Mouse (Mus musculus) retina, embryonic 14.5 days (tissue): ENCODE measurements around the gene Creb3l4.
A peak's percentile ranks its signal among the peaks of the same experiment; 100 is the strongest.
"Not testable (repeated sequence)": the region's sequence is repeated elsewhere in the genome, so short reads cannot be mapped to it uniquely, and the experiment has no call there.

ENCODE experiments used
- DNase-seq: peaks from one replicate; pipeline ENCODE4 v3.0.0-alpha.2; 2015; ENCODE audit warnings: low spot score

Gene Creb3l4

DNA sequence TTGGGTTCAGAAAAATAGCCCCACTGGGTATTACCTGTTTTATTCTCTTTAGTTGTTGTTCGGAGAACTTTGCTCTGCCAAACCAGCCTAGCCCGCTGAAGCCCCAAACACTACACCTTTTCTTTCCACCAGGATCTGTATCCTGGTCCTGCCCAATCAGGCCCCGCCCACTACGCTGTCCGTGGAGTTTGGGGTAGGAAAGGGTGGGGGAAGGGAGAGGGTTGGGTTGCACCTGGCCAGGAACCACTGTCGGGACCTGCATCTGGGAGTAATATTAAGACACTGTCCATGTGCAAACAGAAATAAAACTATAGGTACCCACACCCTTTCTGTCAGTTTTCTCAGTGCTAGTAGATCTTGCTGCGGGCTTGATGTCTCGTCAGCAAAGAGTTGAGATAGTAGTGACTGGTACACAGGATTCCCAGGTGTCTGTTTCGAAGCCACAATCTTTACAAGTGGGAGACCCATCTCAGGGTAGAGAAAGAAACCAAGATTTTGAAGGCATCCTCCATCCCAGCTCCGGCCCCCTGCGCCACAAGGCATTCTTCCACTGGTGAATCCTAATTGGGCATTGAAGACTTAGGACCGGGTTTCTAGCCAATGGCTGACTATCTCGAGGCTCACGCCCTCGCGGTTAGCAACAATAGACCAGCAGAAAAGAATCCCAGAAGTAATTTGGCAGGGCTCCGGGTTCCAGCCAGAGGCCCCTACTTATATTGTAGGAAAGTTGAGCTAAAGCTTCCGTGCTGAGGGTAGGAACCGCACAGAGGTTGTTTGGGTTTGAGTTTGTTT, at the start of gene Creb3l4:
Gene Creb3l4, minus strand, starts transcription at position 529 of the 792 bp plus-strand sequence.
- peak; percentile 80 for DNase-seq

DNA sequence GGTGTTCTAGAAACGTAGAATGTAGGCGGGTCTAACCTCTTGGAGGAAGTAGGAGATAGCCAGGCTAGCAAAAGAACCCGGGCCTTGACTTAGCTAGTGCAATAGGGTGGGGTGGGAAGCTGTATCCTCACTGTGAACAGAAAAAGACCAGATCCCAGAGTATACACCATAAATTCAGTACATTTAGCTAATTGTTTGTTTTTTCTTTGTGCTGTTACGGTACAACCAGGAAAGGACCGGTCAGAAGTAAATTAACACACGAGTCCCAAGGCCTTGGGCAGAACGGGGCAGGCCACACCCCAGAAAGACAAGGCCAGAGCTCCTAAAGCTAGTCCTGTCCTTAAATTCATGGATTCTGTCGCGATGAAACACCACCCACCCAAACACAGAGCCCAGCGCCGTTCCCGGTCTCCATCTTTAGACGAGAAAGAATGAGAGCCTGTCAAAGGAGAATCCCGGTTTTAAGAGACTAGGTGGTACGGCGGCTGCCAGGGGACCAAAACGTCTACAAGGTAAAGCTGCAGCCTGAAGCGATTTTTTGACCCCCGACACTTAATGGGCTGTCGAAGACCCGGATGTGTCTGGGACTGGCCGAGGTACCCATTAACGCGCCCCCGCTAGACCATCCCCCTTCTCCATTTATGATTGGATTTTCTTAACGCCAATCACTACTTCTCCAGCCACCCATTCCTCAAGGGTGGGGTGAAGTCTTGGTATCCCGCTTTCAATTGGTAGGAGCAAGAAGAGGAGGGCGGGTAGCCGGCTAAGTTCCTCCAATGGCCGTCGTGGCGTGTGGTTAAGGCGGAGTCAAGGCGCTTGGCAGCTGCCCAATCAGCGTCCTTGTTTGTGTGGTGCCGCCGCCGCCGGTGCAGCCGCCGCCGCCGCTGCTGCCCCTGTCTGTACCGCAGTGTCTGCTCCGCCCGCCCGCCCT, 49.3 kb upstream of the Creb3l4 start, which contains the start of gene Gatad2b:
Gene Gatad2b, plus strand, starts transcription at position 834 of the 931 bp plus-strand sequence.
- DNase-seq, result peak; percentile 100

DNA sequence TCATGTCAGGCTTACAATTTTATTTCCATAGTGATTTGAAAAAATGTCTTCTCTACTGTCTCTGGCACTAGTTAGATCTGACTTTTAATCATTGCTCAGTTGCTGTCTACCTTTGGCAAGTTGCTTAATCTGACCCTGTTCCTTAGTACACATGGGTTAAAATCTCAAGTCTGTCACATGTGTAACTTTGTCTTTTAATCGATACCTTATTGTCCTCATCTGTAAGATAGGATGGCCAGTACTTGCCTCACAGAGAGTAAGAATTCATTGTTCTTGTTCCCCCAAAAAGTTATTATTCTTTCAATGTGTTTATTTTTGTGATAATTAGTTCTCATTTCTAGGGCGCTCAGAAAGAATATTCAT, 48.7 kb upstream of the Creb3l4 start:
- DNase-seq, result no peak

DNA sequence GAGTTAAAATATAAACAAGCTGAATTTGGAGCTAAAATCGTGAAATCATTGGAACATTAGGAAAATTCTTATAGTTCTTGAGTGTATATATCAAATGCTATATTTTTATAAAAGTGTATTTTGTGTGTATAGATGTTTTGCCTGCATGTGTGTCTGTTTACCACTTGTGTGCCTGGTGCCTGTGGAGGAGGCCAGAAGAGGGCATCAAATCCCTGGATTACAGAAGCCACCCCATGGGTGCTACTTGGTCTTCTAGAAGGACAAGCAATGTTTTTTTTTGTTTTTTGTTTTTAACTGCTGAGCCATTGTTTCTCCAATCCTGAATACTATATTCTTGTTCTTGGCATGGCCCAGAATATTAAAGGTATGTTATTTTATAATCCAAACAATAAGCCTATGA, 47.3 kb upstream of the Creb3l4 start:
- DNase-seq, result no peak

DNA sequence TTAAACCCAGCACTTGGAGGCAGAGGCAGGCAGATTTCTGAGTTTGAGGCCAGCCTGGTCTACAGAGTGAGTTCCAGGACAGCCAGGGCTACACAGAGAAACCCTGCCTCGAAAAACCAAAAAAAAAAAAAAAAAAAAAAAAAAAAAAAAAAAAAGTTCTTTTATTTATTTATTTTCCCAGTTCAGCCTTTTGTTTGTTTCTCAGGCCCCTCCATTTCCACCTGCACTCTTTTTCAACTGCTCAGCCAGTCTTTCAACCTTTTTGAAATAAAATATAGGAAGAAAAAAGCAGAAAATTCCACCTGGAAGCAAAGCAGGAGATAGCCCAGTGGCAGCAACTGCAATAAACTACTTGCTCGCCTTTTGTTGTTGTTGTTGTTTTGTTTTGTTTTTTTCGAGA, 46.1 kb upstream of the Creb3l4 start:
- not testable (repeated sequence) for DNase-seq

DNA sequence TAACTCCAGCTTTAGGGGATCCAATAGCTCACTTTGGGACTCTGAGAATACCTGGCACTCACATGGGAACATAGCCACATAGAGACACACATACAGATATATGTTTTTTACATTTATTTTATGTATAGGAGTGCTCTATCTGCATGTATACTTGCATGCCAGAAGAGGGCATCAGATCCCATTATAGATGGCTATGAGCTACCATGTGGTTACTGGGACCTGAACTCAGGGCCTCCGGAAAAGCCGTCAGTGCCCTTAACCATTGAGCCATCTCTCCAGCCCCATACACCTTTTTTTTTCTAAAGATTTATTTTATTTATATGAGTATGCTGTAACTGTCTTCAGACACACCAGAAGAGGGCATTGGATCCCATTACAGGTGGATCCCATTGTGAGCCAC, 40.8 kb upstream of the Creb3l4 start:
- no peak for DNase-seq

DNA sequence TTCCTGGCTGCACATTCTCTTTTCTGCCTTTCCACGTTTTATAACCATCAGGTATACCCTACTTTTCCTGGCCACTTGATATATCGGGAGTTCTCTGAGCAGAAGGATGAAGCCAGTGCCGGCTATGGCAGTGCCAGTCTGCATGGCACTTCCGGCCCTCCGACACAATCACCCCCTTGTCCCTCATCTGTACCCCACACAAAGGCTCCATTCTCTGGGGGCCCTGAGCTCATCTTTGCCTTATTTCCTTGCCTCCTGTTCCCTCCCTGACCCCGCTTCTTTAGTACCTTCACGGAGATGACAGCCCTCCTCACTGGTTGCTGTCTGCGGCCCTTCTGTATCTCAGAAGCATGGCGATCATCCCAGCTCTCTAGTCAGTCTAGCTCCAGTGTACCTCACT, 37.4 kb upstream of the Creb3l4 start:
- DNase-seq, result no peak

DNA sequence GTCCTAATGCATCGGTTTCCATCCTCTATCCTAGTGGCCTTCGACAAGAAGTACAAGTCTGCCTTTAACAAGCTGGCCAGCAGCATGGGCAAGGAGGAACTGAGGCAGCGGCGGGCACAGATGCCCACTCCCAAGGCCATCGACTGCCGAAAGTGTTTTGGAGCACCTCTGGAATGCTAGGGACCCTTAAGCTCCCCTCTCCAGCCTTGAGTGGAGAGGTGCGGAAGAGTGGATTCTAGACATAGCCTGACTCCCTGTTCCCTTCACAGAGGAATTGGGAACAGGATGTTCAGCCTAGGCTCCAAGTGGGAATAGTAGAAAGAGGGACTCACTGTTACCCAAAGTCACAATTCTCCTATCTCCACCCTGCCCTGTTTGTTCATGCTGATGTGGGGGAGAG, 36.4 kb upstream of the Creb3l4 start:
- no peak for DNase-seq

DNA sequence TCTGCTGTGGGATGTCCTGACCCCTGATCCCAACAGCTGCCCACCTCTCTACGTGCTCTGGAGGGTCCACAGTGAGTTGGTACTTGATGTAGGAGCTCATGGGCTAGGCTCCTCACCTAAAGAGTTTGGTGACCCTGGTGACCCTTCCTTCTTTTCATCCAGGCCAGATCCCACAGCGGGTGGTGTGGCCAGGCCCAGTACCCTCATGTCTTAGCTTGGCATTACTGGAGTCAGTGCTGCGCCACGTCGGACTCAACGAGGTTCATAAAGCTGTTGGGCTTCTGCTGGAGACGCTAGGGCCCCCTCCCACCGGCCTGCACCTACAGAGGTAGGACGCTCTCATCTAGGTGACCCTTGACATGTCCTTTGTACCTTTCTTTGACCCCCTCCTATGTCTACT, 35.9 kb upstream of the Creb3l4 start:
- DNase-seq, result no peak

DNA sequence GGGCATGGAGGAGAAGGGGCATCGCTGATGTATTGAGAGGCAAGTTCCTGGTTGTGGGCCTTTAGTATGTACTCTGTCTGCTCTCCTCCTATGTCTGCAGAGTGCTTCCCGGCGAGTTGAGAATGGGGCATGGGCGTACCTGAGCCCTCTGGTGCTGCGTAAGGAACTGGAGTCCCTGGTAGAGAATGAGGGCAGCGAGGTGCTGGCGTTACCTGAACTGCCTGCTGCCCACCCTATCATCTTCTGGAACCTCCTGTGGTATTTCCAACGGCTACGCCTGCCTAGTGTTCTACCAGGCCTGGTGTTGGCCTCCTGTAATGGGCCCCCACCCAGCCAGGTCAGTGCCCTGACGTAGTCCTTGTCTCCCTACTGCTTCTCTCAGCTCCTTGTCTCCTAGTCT, 34.9 kb upstream of the Creb3l4 start:
- DNase-seq, result no peak

DNA sequence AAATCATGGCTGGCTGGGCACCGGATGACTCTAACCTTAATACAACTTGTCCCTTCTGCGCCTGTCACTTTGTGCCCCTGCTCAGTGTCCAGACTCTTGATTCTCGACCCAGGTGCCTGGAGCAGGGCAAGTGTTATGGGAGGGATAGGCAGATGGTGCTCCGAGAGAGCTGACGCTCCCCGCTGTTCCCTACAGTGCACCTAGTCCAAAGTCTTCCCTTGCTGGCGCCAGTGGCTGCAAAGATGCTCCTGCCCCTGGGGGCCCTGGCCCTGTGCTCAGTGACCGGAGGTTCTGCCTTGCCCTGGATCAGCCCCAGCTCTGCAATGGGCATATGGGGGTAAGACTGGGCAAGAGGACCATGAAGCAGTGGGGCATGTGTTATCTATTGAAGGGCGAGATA, 34.5 kb upstream of the Creb3l4 start:
- no peak for DNase-seq

DNA sequence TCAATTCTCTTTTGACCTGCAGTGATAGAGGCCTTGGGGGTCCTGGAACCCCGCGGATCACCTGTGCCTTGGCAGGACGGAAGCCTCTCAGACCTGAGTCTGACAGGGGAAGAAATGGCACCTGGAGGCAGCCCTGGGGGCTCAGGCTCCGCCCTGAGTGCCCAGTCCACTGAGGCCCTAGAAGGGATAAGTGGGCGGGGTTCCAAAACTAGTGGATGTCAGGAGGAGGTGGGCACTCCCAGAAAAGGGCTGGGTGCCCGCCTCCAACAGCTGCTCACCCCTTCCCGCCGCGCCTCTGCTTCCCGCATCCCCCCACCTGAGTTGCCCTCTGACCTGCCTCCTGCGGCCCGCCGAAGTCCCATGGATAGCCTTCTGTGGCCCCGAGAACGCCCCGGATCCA, 33.5 kb upstream of the Creb3l4 start:
- DNase-seq, result no peak

DNA sequence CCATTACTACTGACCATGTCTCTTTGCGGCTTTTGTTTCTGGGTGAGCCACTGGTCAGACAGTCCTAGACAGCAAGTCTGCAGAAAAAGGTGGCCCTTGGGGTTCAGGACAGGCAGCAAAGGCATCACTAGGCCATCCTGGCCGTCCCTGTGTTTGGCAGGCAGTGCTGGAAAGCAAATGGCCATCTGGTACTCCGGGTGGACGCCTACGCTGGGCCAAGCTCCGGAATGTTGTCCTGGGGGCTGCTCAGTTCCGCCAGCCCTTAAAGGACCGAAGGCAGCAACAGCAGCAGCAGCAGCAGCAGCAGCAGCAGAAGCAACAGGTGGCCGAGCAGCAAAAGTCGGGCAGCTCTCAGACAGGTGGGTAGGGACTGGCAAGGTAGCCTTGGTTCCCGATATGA, 32.0 kb upstream of the Creb3l4 start:
- DNase-seq, result no peak

DNA sequence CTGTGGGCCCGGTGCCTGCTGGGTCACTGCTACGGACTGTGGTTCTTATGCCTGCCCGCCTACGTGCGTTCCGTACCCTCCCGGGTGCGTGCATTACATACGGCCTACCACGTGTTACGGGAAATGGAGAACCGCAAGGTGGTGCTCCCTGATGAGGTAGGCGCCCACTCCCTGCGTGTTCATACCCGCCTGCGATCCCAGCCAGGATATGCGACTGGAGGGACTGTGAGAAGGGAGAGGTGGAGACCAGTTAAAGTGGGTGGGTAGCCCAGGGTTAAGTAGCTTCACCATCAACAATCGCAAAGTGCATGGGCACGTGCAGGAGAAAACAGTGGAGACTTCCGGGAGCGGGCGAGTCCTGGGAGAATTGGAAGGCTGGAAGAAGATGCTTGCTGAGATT, 30.5 kb upstream of the Creb3l4 start:
- DNase-seq, result no peak

DNA sequence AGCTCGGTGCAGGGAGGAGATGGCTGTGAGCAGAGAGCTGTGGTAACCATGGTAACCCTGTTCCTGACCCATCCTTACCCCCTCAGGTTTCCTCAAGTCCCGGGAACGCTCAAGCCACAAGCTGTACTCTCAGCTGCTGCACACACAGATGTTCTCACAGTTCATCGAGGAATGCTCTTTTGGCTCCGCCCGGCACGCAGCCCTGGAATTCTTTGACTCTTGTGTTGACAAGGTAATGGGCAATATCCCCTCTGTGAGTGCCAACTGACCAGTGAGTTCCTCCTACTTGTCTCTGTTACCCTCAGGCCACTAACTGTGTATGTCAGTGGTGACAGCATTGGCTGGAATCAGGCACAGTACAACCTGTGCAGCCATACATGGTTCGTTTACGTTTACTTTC, 28.9 kb upstream of the Creb3l4 start:
- DNase-seq, result no peak

DNA sequence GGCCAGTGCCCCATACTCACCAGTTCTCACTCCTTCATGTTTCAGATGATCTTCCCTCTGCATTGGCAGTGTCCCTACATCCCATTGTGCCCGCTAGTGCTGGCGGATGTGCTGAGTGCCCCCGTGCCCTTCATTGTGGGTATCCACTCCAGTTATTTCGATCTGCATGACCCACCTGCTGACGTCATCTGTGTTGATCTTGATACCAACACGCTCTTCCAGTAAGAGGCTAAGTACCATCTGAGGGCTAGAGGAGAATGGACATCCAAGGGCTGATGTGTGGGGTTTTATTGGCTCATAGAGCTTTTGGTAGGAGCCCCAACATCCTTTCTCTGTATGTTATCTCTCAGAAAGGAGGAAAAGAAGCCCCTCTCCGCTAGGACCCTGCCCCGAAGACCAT, 27.5 kb upstream of the Creb3l4 start:
- DNase-seq, result no peak

DNA sequence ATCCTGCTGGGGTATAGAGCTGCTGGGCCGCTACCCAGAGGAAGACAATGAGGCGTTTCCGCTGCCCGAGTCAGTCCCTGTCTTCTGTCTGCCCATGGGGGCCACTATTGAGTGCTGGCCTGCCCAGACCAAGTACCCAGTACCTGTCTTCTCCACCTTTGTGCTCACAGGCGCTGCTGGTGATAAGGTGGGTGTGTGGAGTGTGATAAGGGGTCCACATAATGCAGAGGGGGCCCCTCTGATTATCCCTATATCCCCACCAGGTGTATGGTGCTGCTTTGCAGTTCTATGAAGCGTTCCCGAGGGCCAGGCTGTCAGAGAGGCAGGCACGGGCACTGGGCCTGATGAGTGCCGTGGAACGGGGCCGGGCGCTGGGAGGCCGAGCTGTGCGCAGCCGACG, 25.7 kb upstream of the Creb3l4 start:
- DNase-seq, result no peak

DNA sequence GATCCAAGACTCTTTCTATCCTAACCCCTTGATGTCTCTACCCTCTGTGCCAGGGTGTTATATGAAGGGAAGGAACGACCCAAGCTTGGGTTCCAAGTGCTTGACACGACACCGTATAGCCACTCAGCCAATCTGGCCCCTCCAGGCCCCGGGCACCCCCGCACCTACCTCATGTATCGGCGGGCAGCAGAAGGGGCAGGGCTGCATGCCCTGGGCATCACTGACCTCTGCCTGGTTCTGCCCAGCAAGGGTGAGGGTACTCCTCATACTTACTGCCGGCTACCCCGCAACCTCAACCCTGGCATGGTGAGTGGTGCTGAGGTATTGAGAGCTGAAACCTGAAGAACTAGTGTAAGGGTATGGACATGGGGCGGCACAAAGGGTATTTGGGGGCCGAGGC, 24.9 kb upstream of the Creb3l4 start:
- DNase-seq, result no peak

DNA sequence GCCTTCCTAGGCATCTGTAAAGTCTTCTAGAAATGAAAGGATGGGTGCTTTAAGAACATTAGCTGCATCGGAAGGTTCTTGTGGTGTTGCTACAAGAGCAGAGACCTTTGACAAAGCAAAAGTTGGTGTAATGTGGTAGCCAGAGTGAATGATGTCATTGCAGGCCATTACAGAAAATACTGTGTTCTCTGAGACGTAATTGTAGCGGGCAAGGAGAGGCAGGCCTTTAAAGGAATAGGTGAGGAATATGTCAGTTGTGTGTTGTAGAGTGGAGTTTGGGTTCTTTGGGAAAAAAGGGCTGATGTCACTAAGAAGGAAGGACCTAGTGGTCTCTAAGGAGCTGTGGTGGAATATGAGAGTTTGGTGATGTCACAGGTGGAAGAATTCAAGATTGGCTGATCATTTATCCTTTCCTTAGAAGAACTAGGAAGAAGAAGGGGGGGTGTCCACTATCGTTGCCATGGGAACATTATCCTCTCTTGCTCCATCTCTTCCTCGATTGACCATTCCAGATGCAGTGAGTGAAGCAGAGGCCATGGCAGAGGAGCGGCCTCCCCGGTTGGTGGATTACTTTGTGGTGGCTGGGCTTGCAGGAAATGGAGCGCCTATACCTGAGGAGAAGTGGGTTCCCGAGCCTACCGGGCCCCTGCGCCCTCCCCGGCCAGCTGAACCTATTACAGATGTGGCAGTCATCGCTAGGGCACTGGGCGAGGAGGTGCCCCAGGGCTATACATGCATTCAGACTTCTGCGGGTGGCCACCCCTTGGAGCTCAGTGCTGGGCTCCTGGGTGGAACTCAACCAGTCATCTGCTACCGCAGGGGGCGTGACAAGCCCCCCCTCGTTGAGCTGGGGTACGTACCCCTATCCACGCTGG, 23.8 kb upstream of the Creb3l4 start:
- DNase-seq, result no peak

DNA sequence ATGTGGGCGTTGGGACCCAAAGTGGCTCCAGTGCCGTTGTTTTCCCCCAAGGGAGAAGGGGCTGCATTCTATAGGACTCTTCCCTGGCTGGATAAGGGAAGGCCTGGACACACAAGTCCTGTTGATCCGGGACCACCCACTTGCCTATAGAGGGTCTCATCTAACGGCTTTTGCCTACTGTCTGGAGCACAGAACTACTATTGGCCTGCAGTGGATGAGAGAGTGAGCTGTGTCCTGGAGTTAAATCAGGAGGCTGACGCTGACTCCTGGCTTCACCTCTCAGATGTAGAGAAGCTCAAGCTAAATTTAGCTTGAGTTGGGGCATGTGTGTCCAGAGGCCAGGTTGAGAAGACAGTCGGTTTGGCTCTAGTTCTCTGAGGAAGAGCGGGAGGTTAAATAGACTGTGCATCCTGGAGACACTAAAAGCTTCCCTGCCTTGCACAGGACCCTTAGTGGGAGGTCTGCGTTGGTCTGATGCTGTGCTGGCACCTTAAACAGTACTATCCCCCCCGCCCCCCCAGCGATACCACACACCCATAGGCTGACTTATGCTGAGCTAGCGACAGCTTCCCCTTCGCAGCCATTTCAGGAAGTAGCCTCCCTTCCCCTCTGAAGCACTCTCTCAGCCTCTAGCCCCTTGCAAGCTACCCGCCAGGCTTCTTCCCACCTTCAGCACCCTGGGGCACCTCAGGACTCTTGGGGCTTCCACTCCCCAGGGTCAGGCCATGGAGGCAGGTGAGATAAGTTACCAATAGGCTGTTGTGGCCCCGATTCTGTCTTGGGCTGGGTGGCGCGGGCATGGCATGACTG, 22.8 kb upstream of the Creb3l4 start:
- no peak for DNase-seq
